ENCODE assay signal across 8 mouse cellular contexts in genomic region chr13:23525901-23526300, GRCm38 (mm10). TPM values are rescaled to one million over a fixed set of nuclear protein-coding genes. Genes with fewer than 3 reads are reported as not detected.
DNase-seq lines count a peak whose midpoint lies in the region; ATAC-seq and TF ChIP-seq lines count a peak whose summit lies in the region.

No protein-coding gene starts in this region.

- no peaks in the 10 kb centered on the region for H3K36me3 ChIP-seq in kidney, embryonic 16.5 days (ENCODE audit: insufficient read depth, low read length)
- H3K36me3 ChIP-seq in heart, postnatal 0 days (replicated peaks; ENCODE audit: control insufficient read depth, insufficient read depth, low read length): no peaks in the 10 kb centered on the region
- H3K36me3 ChIP-seq in midbrain, embryonic 12.5 days: no peaks in the 10 kb centered on the region

- peak overlapping the region; percentile 54 for H3K4me3 ChIP-seq in kidney, embryonic 16.5 days (ENCODE audit: low read length)
- H3K4me3 ChIP-seq in heart, postnatal 0 days (ENCODE audit: low read depth, low read length): peak overlapping the region; percentile 32
- H3K4me3 ChIP-seq in midbrain, embryonic 12.5 days: peak overlapping the region; percentile 42

- no peak for TF ChIP-seq CTCF in heart, postnatal 0 days (IDR thresholded peaks at IDR 0.05; ENCODE audit: low read depth)

- H3K4me2 ChIP-seq in kidney, embryonic 16.5 days (replicated peaks; ENCODE audit: low read depth, low read length): peak overlapping the region; percentile 55
- peak overlapping the region; percentile 54 for H3K4me2 ChIP-seq in heart, postnatal 0 days (ENCODE audit: low read depth, low read length)
- H3K4me2 ChIP-seq in midbrain, embryonic 12.5 days (replicated peaks): peak overlapping the region; percentile 50

- WGBS in kidney, embryonic 16.5 days: 2% methylated on average over 10 of the region's 10 CpGs
- 4% methylated on average over 10 of the region's 10 CpGs for WGBS in heart, postnatal 0 days
- 3% methylated on average over 10 of the region's 10 CpGs for WGBS in midbrain, embryonic 12.5 days

- no peak for ATAC-seq in kidney, embryonic 16.5 days (ENCODE audit: low FRiP score, low TSS enrichment)
- no peak for ATAC-seq in heart, postnatal 0 days (ENCODE audit: insufficient read depth, low read depth)
- ATAC-seq in midbrain, embryonic 12.5 days (ENCODE audit: low FRiP score, low read depth): no peak
- no peak for ATAC-seq in frontal cortex, adult (ENCODE audit: low TSS enrichment)

- TF ChIP-seq EP300 in heart, postnatal 0 days (IDR thresholded peaks at IDR 0.05; ENCODE audit: low read depth): no peak

- H3K9me3 ChIP-seq in kidney, embryonic 16.5 days (ENCODE audit: low read length): no peaks in the 10 kb centered on the region
- H3K9me3 ChIP-seq in heart, postnatal 0 days (replicated peaks; ENCODE audit: control insufficient read depth, low read length): no peaks in the 10 kb centered on the region
- no peaks in the 10 kb centered on the region for H3K9me3 ChIP-seq in midbrain, embryonic 12.5 days

- DNase-seq in kidney, adult 18-20 months: no peak
- DNase-seq in MN1 (ENCODE audit: low spot score): peak; percentile 67
- no peak for DNase-seq in heart, postnatal 0 days (ENCODE audit: low spot score)
- no peak for DNase-seq in urinary bladder, postnatal 14 days (ENCODE audit: low spot score)
- DNase-seq in spleen, postnatal 14 days (ENCODE audit: low spot score in 2 of 2): no peak

- H3K27ac ChIP-seq in kidney, embryonic 16.5 days (ENCODE audit: low read length): no peak overlapping the region
- no peak overlapping the region for H3K27ac ChIP-seq in heart, postnatal 0 days (ENCODE audit: low read depth)
- no peak overlapping the region for H3K27ac ChIP-seq in midbrain, embryonic 12.5 days (replicated peaks)

- peaks cover 15% of the 10 kb centered on the region for H3K4me1 ChIP-seq in kidney, embryonic 16.5 days (ENCODE audit: insufficient read depth, low read length)
- H3K4me1 ChIP-seq in heart, postnatal 0 days (ENCODE audit: control insufficient read depth, insufficient read depth): peaks cover 8% of the 10 kb centered on the region
- peaks cover 13% of the 10 kb centered on the region for H3K4me1 ChIP-seq in midbrain, embryonic 12.5 days

- H3K27me3 ChIP-seq in kidney, embryonic 16.5 days (ENCODE audit: insufficient read depth, low read length): no peaks in the 10 kb centered on the region
- no peaks in the 10 kb centered on the region for H3K27me3 ChIP-seq in heart, postnatal 0 days (ENCODE audit: control insufficient read depth, insufficient read depth, low read length)
- H3K27me3 ChIP-seq in midbrain, embryonic 12.5 days: no peaks in the 10 kb centered on the region

- peak overlapping the region; percentile 54 for H3K9ac ChIP-seq in kidney, embryonic 16.5 days (replicated peaks; ENCODE audit: low read length)
- H3K9ac ChIP-seq in heart, postnatal 0 days (replicated peaks; ENCODE audit: low read depth, low read length): no peak overlapping the region
- H3K9ac ChIP-seq in midbrain, embryonic 12.5 days (replicated peaks): no peak overlapping the region

RNA-seq across cellular contexts. Expression of gene Hist1h4h, which starts 4.9 kb away (rescaled TPM):
- polyA plus RNA-seq in kidney, embryonic 16.5 days (2015; fragmentation: Nextera tagmentation; extraction: Ambion mirVana): 4.5 and 5.6 TPM in 2 replicates
- total RNA-seq in heart, postnatal 0 days (2014; rRNA removed; ENCODE audit: low replicate concordance): 3,824 and 4,565 TPM in 2 replicates
- 30.4 and 37.5 TPM in 2 replicates for polyA plus RNA-seq in heart, postnatal 0 days (2015; fragmentation: Nextera tagmentation; extraction: Ambion mirVana)
- polyA plus RNA-seq in midbrain, embryonic 12.5 days (2016; fragmentation: Nextera tagmentation; extraction: Ambion mirVana): 4.2 and 4.4 TPM in 2 replicates

RNA-seq across cellular contexts. Expression of gene Hist1h2af, which starts 7.8 kb away (rescaled TPM):
- polyA plus RNA-seq in kidney, embryonic 16.5 days (2015; fragmentation: Nextera tagmentation; extraction: Ambion mirVana): 4.3 TPM in 2 replicates
- total RNA-seq in heart, postnatal 0 days (2014; rRNA removed; ENCODE audit: low replicate concordance): 369 and 922 TPM in 2 replicates
- 1.3 and 2.6 TPM in 2 replicates for polyA plus RNA-seq in heart, postnatal 0 days (2015; fragmentation: Nextera tagmentation; extraction: Ambion mirVana)
- polyA plus RNA-seq in midbrain, embryonic 12.5 days (2016; fragmentation: Nextera tagmentation; extraction: Ambion mirVana): 7.9 and 8.4 TPM in 2 replicates

RNA-seq across cellular contexts. Expression of gene Hist1h3g, which starts 9.3 kb away (rescaled TPM):
- polyA plus RNA-seq in kidney, embryonic 16.5 days (2015; fragmentation: Nextera tagmentation; extraction: Ambion mirVana): 4.6 and 6.0 TPM in 2 replicates
- 709 and 989 TPM in 2 replicates for total RNA-seq in heart, postnatal 0 days (2014; rRNA removed; ENCODE audit: low replicate concordance)
- polyA plus RNA-seq in heart, postnatal 0 days (2015; fragmentation: Nextera tagmentation; extraction: Ambion mirVana): 2.4 and 2.5 TPM in 2 replicates
- polyA plus RNA-seq in midbrain, embryonic 12.5 days (2016; fragmentation: Nextera tagmentation; extraction: Ambion mirVana): 4.8 and 6.9 TPM in 2 replicates

RNA-seq across cellular contexts. Expression of gene Hist1h2bh, which starts 17.3 kb away (rescaled TPM):
- polyA plus RNA-seq in kidney, embryonic 16.5 days (2015; fragmentation: Nextera tagmentation; extraction: Ambion mirVana): 0.64 and 0.92 TPM in 2 replicates
- 82.5 and 133 TPM in 2 replicates for total RNA-seq in heart, postnatal 0 days (2014; rRNA removed; ENCODE audit: low replicate concordance)
- 0.25 and 0.31 TPM in 2 replicates for polyA plus RNA-seq in heart, postnatal 0 days (2015; fragmentation: Nextera tagmentation; extraction: Ambion mirVana)
- polyA plus RNA-seq in midbrain, embryonic 12.5 days (2016; fragmentation: Nextera tagmentation; extraction: Ambion mirVana): 0.56 and 0.64 TPM in 2 replicates

RNA-seq across cellular contexts. Expression of gene Hist1h3f, which starts 18.0 kb away (rescaled TPM):
- 0.54 and 0.82 TPM in 2 replicates for polyA plus RNA-seq in kidney, embryonic 16.5 days (2015; fragmentation: Nextera tagmentation; extraction: Ambion mirVana)
- total RNA-seq in heart, postnatal 0 days (2014; rRNA removed; ENCODE audit: low replicate concordance): 441 and 779 TPM in 2 replicates
- 0.29 and 0.45 TPM in 2 replicates for polyA plus RNA-seq in heart, postnatal 0 days (2015; fragmentation: Nextera tagmentation; extraction: Ambion mirVana)
- polyA plus RNA-seq in midbrain, embryonic 12.5 days (2016; fragmentation: Nextera tagmentation; extraction: Ambion mirVana): 1.0 and 1.3 TPM in 2 replicates
